Comparison of ENCODE assay signal across 18 mouse cellular contexts in the genomic region with DNA sequence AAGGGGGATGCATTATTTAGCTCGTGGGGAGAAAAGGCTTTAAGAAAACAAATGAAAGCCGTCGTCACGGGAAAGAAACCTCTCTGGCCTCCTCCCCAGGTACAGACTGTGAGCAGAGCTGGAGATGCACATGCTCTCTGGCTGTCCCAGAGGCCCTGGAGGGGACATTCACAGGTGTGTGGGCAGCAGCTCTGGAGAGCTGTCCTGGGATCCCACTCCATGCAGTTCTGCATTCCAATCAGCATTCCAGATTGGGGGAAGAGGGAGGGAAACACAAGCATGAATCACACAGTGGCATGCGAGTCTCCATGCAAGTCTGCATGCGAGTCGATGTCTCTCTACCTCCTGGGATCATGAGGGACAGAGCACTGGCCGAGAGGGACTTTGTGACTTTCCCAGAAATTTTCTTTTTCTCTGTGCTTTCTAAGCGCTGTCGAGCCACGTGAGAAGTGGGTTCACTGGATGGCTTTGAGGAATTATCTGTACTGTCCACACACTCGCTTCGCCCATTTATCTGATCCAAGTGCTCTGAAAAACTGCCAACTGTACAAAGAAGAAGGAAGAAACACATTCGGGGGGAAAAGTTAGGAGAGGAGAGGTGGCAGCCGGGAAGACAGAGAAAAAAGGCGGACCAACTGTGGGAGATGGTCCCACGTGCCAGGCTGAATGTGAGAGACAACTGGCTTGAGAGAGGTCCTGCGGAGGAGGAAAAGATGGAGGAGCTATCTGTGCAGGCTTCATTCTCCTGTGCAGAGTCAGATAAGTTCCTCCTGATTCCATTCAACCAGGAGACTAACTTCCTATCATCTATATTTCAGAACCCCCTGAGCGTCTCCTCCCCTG.
A peak's percentile ranks its signal among the peaks of the same experiment; 100 is the strongest.
DNase-seq lines count a peak whose midpoint lies in the region; ATAC-seq and TF ChIP-seq lines count a peak whose summit lies in the region.
"Had no signal": no experiment of that assay in that cellular context is flagged by ENCODE, and none has a peak within 500 bp of the region (broad histone marks: within the 10 kb centered on the region; RNA-seq: fewer than 3 reads in every experiment).

No protein-coding gene starts in this region.

- H3K4me3 ChIP-seq in lung, embryonic 14.5 days (ENCODE audit: low read depth, low read length) = no peak overlapping the region
- H3K4me3 ChIP-seq in forebrain, embryonic 15.5 days = no peak overlapping the region
- H3K4me3 ChIP-seq: forebrain, embryonic 10.5 days; hindbrain, embryonic 12.5 days; intestine, embryonic 15.5 days had no signal

- H3K36me3 ChIP-seq in lung, embryonic 14.5 days (ENCODE audit: insufficient read depth) = peaks cover 45% of the 10 kb centered on the region
- H3K36me3 ChIP-seq in forebrain, embryonic 15.5 days = 0 out of 2 replicates have a peak, but pooled peaks cover 5% of the 10 kb centered on the region

- no peak overlapping the region for H3K27ac ChIP-seq in lung, embryonic 14.5 days (ENCODE audit: low read depth)
- H3K27ac ChIP-seq in forebrain, embryonic 15.5 days (replicated peaks) = no peak overlapping the region
- H3K27ac ChIP-seq: forebrain, embryonic 10.5 days; hindbrain, embryonic 12.5 days; intestine, embryonic 15.5 days had no signal

- no peak overlapping the region for H3K9ac ChIP-seq in lung, embryonic 14.5 days
- H3K9ac ChIP-seq in forebrain, embryonic 15.5 days (replicated peaks) = no peak overlapping the region
- H3K9ac ChIP-seq: hindbrain, embryonic 12.5 days; intestine, embryonic 15.5 days had no signal

- H3K4me2 ChIP-seq in lung, embryonic 14.5 days = no peak overlapping the region
- no peak overlapping the region for H3K4me2 ChIP-seq in forebrain, embryonic 15.5 days (replicated peaks)
- H3K4me2 ChIP-seq: hindbrain, embryonic 12.5 days; intestine, embryonic 15.5 days; midbrain, embryonic 11.5 days had no signal

- ATAC-seq in lung, embryonic 14.5 days (ENCODE audit: insufficient read depth) = peak; percentile 28; the same call in 1 of the 2 replicates
- peak; percentile 77 for ATAC-seq in megakaryocyte progenitor cell, adult 5-6 weeks (replicated peaks; ENCODE audit: poor library complexity)
- no peak for ATAC-seq in forebrain, embryonic 15.5 days (replicated peaks)
- ATAC-seq: intestine, embryonic 15.5 days had no signal

- WGBS in lung, embryonic 14.5 days = 57% methylated on average over 19 of the region's 19 CpGs
- 84% methylated on average over 19 of the region's 19 CpGs for WGBS in forebrain, embryonic 15.5 days

- no peaks in the 10 kb centered on the region for H3K4me1 ChIP-seq in lung, embryonic 14.5 days (ENCODE audit: insufficient read depth)
- no peaks in the 10 kb centered on the region for H3K4me1 ChIP-seq in forebrain, embryonic 15.5 days
- H3K4me1 ChIP-seq: forebrain, embryonic 10.5 days; hindbrain, embryonic 12.5 days; intestine, embryonic 15.5 days had no signal

- TF ChIP-seq CTCF in lung, embryonic 14.5 days (IDR thresholded peaks at IDR 0.05; ENCODE audit: low read depth) = no peak

- no peaks in the 10 kb centered on the region for H3K27me3 ChIP-seq in lung, embryonic 14.5 days (ENCODE audit: insufficient read depth, low read length)
- no peaks in the 10 kb centered on the region for H3K27me3 ChIP-seq in forebrain, embryonic 15.5 days
- H3K27me3 ChIP-seq: hindbrain, embryonic 12.5 days; intestine, embryonic 15.5 days had no signal

- H3K9me3 ChIP-seq in lung, embryonic 14.5 days (ENCODE audit: low read depth, low read length) = no peaks in the 10 kb centered on the region
- no peaks in the 10 kb centered on the region for H3K9me3 ChIP-seq in forebrain, embryonic 15.5 days
- H3K9me3 ChIP-seq: forebrain, embryonic 10.5 days; hindbrain, embryonic 12.5 days; intestine, embryonic 15.5 days had no signal

- peak; percentile 15 for DNase-seq in lung, embryonic 14.5 days
- no peak for DNase-seq in lung, postnatal 36 days
- DNase-seq in NIH3T3 (ENCODE audit: low read depth) (peak; percentile 4), liver (peak; percentile 24)
- no peak for DNase-seq in left cerebral cortex, adult 11 months (ENCODE audit: low spot score)
- DNase-seq: adrenal gland, postnatal 25 days; cerebellum, postnatal 10 days; heart, adult 11 months; kidney, postnatal 25 days; layer of hippocampus, adult 9-11 months; retina, postnatal 1 day; thymus, postnatal 14 days had no signal

Comparison
In these comparisons a context has a peak if more than half of its experiments do, and no peak if none do; other contexts are left out.
1. DNase-seq: peak in lung, embryonic 14.5 days (single experiment), NIH3T3 (single experiment) and liver (single experiment); none in lung, postnatal 36 days (single experiment) and left cerebral cortex, adult 11 months (single experiment).